Mouse (Mus musculus) forebrain, embryonic 10.5 days (tissue): ENCODE measurements around the gene Cracr2a. TPM values are rescaled to one million over a fixed set of nuclear protein-coding genes. Genes with fewer than 3 reads are reported as not detected.
A peak's percentile ranks its signal among the peaks of the same experiment; 100 is the strongest.

Source experiments
- DNase-seq: peaks from one replicate; pipeline ENCODE4 v3.0.0-alpha.2; 2017; ENCODE audit warnings: low spot score; ENCODE audit errors: extremely low spot score
- H3K27ac ChIP-seq: fragments of 300-500 bp; sonication (generic); 2 replicates; pipeline ENCODE4 v1.5.1; 2016; ENCODE audit warnings: mild to moderate bottlenecking
- H3K27me3 ChIP-seq: fragments of 300-500 bp; sonication (generic); 2 replicates; pipeline ENCODE4 v1.6.1; 2016; ENCODE audit warnings: mild to moderate bottlenecking; ENCODE audit not compliant: poor library complexity, severe bottlenecking
- H3K36me3 ChIP-seq: fragments of 300-500 bp; sonication (generic); replicated peaks from 2 replicates; pipeline ENCODE4 v1.6.1; 2016; ENCODE audit warnings: mild to moderate bottlenecking, moderate library complexity
- H3K4me1 ChIP-seq: fragments of 300-500 bp; sonication (generic); 2 replicates; pipeline ENCODE4 v1.6.1; 2016
- H3K4me3 ChIP-seq: fragments of 300-500 bp; sonication (generic); 2 replicates; pipeline ENCODE4 v1.5.1; 2016; ENCODE audit warnings: mild to moderate bottlenecking, moderate library complexity
- H3K9me3 ChIP-seq: fragments of 300-500 bp; sonication (generic); 2 replicates; pipeline ENCODE4 v1.6.1; 2016; ENCODE audit warnings: mild to moderate bottlenecking, moderate library complexity
- WGBS: fragments of 180-500 bp; shearing (Covaris S2); methylation state at CpG from one replicate; pipeline ENCODE4 v1.1.7; 2016; 5-methylcytosine and 5-hydroxymethylcytosine counted together
- polyA plus RNA-seq: library from polyadenylated mRNA; unstranded; fragments of >200 nt; fragmentation: Nextera tagmentation; extraction: Ambion mirVana; gene quantifications from 2 replicates; pipeline ENCODE4 v1.2.1, GENCODE M21; 2016

Gene Cracr2a
- polyA plus RNA-seq, 1 experiment from 2014 or later: 0.73 TPM

DNA sequence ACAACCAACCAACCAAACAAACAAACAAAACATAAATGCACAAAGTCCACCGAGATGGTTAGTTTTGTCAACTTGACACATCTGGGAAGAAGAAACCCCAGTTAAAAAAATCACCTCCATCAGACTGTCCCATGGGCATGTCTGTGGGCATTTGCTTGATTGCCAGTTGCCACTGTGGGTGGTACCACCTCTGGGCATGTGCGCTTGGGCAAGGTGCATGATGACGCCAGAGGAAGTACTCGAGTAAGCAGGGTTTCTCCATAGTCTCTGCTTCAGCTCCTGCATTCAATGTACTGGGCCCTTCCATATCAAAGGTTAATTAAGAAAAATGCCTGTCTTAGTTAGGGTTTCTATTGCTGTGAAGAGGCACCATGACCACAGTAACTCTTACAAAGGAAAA lies 21.9 kb upstream of the Cracr2a start:
- WGBS: 94% methylated on average over 4 of the region's 4 CpGs
- peaks cover 26% of the 10 kb centered on the region for H3K27me3 ChIP-seq
- H3K4me1 ChIP-seq: 0 out of 2 replicates have a peak, but pooled peaks cover 5% of the 10 kb centered on the region

DNA sequence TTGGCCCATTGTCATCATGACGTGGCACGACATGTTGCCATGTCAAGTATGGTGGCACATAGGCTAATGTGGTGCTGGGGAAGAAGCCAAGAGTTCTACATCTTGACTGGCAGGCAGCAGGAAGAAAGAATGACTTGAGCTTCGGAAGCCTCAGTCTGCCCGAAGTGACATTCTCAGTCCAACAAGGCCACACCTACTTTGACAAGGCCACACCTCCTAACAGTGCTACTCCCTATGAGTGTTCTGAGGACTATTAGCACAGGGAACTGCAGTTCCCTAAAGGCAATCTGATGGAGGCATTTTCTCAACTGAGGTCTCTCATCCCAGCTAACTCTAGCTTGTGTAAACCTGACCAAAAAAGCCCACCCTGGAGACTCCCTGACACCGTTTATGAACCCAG lies 21.5 kb upstream of the Cracr2a start:
- 76% methylated on average over 5 of the region's 5 CpGs for WGBS
- H3K4me3 ChIP-seq: no peak overlapping the region
- DNase-seq: no peak
- H3K9me3 ChIP-seq: no peaks in the 10 kb centered on the region
- H3K27ac ChIP-seq: no peak overlapping the region
- H3K27me3 ChIP-seq: peaks cover 26% of the 10 kb centered on the region
- H3K36me3 ChIP-seq: no peaks in the 10 kb centered on the region
- H3K4me1 ChIP-seq: 0 out of 2 replicates have a peak, but pooled peaks cover 5% of the 10 kb centered on the region

More for the DNA sequence above, 21.9 kb upstream of the Cracr2a start:
- Histone ChIP-seq H3K27ac (no peak overlapping the region), H3K36me3 (no peaks in the 10 kb centered on the region), H3K9me3 (no peaks in the 10 kb centered on the region), H3K4me3 (no peak overlapping the region)
- DNase-seq: no peak

DNA sequence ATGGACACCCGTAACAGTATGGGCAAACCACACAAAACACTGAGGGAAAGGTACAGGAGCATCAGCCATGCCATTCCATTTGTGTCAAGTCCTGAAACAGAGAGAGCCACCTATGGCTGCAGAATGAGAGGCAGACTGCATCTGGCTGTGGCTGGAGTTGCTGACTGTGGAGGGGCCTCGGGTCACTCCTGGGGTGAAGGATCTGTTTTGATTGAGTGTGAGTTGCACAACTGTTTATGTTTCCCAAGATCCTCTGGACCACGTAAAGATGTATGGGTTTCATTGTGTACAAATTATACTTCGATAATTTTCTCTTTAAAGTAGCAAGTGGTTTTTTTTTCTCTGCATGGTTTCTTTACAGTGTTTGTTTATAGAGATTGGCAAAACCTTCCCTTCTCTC lies 20.6 kb upstream of the Cracr2a start:
- Histone ChIP-seq H3K4me3 (no peak overlapping the region), H3K9me3 (no peaks in the 10 kb centered on the region), H3K27ac (no peak overlapping the region), H3K4me1 (0 out of 2 replicates have a peak, but pooled peaks cover 5% of the 10 kb centered on the region), H3K36me3 (no peaks in the 10 kb centered on the region), H3K27me3 (peaks cover 31% of the 10 kb centered on the region)
- no peak for DNase-seq
- WGBS: 80% methylated on average over 4 of the region's 4 CpGs

DNA sequence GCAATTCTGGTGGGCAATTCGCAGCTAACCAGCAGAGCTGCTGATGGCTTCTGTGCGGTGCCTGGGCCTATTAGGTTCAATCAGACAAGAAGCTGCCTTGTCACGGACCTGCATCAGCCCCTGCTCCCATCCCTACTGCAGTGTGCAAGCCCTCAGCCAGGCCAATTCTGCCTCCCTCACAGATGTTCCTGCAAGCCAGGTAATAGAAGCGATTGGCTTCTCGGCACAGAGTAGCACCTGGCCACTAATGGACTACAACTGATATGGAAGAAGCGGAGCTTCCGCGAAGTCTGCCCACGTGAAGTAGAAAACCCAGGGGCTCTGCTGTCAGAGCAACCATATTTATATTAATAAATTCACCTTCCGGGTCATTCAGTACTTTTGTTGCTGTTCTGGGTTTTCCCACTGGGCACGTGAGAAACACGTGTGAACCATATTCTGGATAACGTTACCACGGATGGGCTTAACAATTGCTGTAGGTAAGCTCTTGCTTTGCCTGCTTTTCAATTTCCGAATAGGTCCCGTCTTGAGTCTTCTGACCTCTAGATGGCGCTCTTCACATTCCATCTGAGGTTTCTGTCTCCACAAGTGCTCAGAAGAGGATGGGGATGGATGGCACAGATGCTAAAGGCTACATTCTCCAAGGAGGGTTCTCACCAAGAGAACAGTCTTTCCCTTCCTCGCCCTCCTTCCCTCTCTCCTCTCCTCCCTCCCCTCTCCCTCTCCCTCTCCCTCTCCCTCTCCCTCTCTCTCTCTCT lies 19.3 kb upstream of the Cracr2a start:
- no peaks in the 10 kb centered on the region for H3K36me3 ChIP-seq
- H3K4me1 ChIP-seq: 0 out of 2 replicates have a peak, but pooled peaks cover 5% of the 10 kb centered on the region

DNA sequence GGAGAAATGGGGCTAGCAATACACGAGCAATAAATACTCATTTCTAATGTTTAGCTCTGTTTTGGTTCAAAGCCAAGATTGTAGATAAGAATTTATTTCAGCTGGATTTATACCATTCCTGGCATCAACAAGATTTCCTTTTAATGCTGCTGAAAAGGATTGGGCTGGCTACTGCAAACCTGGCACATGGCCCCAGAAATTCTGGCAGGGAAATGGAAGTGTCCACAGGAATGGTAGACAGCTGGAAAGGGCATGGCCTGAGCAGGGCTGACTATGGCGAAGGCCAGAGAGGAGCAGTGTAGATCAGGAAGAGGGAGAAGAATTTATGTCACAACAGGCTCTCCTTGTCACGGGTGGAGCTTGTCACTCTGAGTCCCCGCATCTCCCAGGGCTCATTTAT lies 14.5 kb upstream of the Cracr2a start:
- WGBS: 88% methylated on average over 4 of the region's 4 CpGs
- no peak overlapping the region for H3K27ac ChIP-seq
- H3K36me3 ChIP-seq: no peaks in the 10 kb centered on the region
- H3K27me3 ChIP-seq: peaks cover 22% of the 10 kb centered on the region
- no peak overlapping the region for H3K4me3 ChIP-seq
- H3K4me1 ChIP-seq: 0 out of 2 replicates have a peak, but pooled peaks cover 5% of the 10 kb centered on the region
- no peak for DNase-seq
- no peaks in the 10 kb centered on the region for H3K9me3 ChIP-seq

More for the DNA sequence above, 19.3 kb upstream of the Cracr2a start:
- no peak overlapping the region for H3K27ac ChIP-seq
- peaks cover 31% of the 10 kb centered on the region for H3K27me3 ChIP-seq
- H3K9me3 ChIP-seq: no peaks in the 10 kb centered on the region
- WGBS: 42% methylated on average over 18 of the region's 18 CpGs
- no peak overlapping the region for H3K4me3 ChIP-seq
- peak; percentile 64 for DNase-seq

DNA sequence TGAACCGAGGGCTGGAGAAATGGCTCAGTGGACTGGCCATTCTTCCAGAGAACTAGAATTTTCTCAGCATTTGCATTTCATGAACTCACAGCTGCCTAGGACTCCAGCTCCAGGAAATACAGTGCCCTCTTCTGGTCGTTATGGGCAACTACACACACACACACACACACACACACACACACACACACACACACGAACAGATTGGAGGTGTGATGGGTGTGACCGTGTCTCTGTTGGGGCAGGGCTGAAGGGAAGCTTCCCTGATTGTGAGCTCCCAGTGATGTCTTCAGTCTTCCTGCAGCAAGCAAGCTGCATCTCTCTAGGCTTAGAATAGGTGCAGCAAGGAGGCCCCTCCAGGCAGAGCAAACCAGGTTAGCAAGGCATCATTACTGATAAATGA lies 8.2 kb upstream of the Cracr2a start:
- H3K4me1 ChIP-seq: no peaks in the 10 kb centered on the region
- H3K9me3 ChIP-seq: peaks cover 6% of the 10 kb centered on the region; the same call in 1 of the 2 replicates
- no peaks in the 10 kb centered on the region for H3K27me3 ChIP-seq
- H3K4me3 ChIP-seq: no peak overlapping the region
- no peak for DNase-seq
- H3K36me3 ChIP-seq: no peaks in the 10 kb centered on the region
- no peak overlapping the region for H3K27ac ChIP-seq
- WGBS: 88% methylated on average over 4 of the region's 4 CpGs

DNA sequence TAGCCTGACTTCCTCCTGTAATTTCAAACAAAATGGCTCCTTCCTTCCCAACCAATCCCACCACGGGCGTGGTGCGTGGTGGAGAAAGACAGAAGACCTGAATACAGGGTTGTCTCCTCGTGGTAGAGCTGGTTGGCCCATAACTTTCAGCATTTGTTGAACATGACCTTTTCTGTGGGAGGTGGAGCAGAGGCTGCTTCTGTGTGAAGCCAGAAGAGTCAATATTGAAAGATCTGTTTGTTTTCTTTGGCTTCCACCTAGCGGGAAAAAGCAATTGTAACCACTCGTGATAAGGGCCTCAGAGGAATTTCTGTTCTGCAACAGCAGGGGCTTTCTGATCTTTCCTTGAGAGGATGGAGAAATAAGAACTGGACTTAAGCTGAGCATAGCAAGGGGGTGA lies 5.6 kb upstream of the Cracr2a start:
- Histone ChIP-seq H3K9me3 (peaks cover 6% of the 10 kb centered on the region; the same call in 1 of the 2 replicates), H3K4me3 (no peak overlapping the region), H3K27me3 (peaks cover 8% of the 10 kb centered on the region), H3K36me3 (no peaks in the 10 kb centered on the region), H3K27ac (no peak overlapping the region), H3K4me1 (peaks cover 2% of the 10 kb centered on the region)
- WGBS: 85% methylated on average over 6 of the region's 6 CpGs
- DNase-seq: no peak

DNA sequence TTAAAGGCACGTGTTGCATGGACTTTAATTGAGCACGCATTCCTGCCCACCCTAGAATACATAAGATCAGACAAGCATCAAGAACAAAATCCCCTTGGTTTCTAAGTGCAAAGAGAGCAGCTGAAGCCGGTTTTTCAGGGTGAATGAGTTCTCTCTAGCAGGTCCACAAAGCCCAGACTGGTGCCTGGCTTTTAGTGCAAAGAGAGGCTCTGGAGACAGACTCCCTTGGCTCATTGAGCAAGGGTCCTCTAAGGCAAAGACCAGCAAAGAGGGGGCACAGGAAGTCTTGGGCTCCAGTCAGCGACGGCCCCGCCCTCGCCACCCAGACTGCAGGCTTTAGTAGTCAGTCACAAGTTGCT lies 287 bp upstream of the Cracr2a start:
- WGBS: 6% methylated on average over 7 of the region's 7 CpGs
- no peak for DNase-seq
- H3K9me3 ChIP-seq: no peaks in the 10 kb centered on the region
- peak overlapping the region; percentile 55 for H3K4me3 ChIP-seq
- H3K27me3 ChIP-seq: peaks cover 10% of the 10 kb centered on the region
- H3K27ac ChIP-seq: peak overlapping the region; percentile 74
- H3K36me3 ChIP-seq: no peaks in the 10 kb centered on the region
- peaks cover 17% of the 10 kb centered on the region for H3K4me1 ChIP-seq

DNA sequence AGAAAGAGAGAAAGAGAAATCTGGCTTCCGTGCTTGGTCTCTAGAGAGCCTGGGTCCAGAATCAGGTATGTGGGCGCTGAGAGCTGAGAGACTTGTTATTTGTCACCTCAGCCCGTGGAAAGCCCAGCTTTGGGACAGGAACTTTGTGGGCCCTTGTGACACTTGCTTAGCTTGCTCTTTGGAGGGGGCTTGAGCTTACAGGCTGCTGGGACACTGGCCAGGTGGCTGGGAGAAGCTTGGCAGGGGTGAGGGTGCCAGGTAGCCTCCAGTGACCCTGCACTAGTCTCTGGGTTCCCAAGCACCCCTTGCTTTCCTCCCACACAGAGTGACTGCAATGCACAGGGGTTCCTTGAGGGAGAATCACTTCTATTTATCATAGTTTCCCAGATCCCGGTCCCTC lies 2.4 kb downstream of the Cracr2a start:
- WGBS: 87% methylated on average over 4 of the region's 4 CpGs
- H3K4me3 ChIP-seq: no peak overlapping the region

DNA sequence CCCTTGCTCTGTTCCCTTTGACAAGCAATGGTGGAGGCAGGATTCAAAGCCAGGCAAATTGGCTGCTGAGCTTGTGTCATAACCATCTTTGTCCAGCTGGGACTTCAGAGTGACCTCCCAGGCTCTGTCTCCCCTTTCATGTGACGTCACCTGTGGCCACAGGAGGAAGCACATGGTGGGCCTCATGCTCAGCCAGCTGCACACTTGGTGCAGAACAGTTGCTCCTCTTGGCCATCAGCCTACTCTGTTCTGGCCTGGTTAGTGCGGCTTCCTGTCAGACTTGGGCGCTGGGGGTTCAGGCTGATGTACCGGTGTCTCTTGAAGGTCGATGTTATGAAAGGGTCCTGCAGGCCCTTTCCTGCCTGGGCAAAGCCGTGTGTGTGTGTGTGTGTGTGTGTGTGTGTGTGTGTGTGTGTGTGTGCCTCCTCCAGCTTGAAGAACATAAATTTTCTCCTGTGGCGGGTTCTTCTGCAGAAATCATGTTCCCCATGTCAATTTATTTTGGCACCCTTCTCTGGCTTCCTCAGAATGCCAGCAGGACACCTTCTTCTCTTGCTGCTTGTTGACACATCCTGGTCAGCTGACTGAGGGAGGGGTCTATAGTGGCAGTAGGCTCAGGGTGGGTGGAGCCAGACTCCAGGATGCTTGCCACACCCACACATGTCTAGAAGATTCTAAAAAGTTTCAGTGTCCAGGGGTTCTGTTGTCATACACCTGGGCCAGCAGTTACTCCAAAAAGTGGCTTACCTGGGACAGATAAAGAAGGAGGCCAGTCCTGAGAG lies 5.0 kb downstream of the Cracr2a start:
- no peaks in the 10 kb centered on the region for H3K27me3 ChIP-seq
- peaks cover 9% of the 10 kb centered on the region for H3K4me1 ChIP-seq
- no peaks in the 10 kb centered on the region for H3K9me3 ChIP-seq
- DNase-seq: no peak
- no peak overlapping the region for H3K27ac ChIP-seq
- 84% methylated on average over 7 of the region's 7 CpGs for WGBS
- no peak overlapping the region for H3K4me3 ChIP-seq
- H3K36me3 ChIP-seq: no peaks in the 10 kb centered on the region

More for the DNA sequence above, 2.4 kb downstream of the Cracr2a start:
- DNase-seq: no peak
- Histone ChIP-seq H3K9me3 (no peaks in the 10 kb centered on the region), H3K27me3 (peaks cover 10% of the 10 kb centered on the region), H3K27ac (no peak overlapping the region), H3K4me1 (peaks cover 17% of the 10 kb centered on the region), H3K36me3 (no peaks in the 10 kb centered on the region)

DNA sequence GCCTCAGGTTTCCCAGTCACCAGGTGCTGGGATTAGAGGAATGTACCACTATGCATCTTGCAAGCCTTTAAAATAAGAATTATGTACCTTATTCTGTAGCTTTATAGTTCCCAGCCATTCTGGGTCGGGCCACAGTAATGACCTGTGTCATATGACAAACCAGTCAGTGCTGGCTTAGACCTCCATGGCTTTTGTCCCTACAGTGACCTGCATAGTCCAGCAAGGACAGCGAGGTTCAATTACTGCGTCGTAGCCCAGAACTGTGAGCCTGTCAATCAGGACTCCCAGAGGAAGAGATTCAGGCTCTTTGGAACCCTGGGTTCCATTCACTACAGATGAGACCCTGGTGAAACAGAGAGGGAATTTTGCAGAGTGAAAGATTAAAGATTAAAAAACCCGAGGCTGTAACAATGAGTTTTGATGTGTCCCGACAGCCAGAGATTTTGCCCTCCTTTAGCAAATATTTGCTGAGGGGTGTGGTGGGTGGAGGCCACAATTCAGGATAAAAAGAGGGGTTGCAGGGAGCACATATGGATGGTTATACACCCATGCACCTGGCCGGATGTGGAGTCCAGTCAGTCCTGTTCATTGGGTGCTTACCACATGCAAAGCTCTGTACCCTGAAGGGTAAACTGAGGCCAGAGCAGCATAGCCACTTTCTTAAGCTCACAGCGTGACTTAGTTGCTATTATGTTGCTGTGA lies 10.9 kb downstream of the Cracr2a start:
- DNase-seq: no peak
- H3K4me3 ChIP-seq: no peak overlapping the region
- 77% methylated on average over 8 of the region's 8 CpGs for WGBS

DNA sequence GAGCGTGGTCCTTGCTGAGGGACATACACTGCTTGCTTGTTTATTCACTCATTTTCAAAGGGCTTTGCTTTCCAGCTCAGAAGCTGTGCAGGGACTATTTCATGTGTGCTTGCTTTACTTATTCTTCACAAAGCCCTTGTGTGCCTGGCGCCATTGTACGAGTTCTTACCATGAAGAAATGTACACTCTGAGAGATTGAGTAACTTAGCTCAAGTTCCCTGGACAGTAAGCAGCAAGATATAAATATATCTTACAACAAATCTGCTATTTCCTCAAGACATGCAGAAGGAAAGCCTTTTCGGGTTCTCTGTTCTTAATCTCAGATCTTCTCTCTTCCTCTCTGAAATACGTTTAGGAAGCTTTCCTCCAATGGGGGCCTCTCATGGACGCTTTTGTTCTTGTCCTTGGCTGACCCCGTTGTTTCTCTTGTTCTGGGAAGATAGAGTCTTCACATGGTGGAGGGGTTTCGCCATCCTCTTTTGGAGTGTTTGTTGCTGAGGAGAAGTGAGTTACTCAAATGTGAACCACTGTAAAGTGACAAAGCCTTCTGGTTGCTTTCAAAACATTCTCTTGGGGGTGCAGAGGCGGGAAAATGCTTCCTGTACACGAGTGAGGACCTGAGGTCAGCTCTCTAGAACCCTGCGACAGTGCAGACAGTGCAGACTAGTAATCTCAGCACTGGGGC lies 12.8 kb downstream of the Cracr2a start:
- no peaks in the 10 kb centered on the region for H3K9me3 ChIP-seq
- no peaks in the 10 kb centered on the region for H3K36me3 ChIP-seq
- H3K4me3 ChIP-seq: no peak overlapping the region
- DNase-seq: no peak
- 86% methylated on average over 11 of the region's 11 CpGs for WGBS
- H3K27me3 ChIP-seq: no peaks in the 10 kb centered on the region
- H3K27ac ChIP-seq: no peak overlapping the region
- H3K4me1 ChIP-seq: peaks cover 8% of the 10 kb centered on the region

More for the DNA sequence above, 10.9 kb downstream of the Cracr2a start:
- no peaks in the 10 kb centered on the region for H3K27me3 ChIP-seq
- H3K27ac ChIP-seq: no peak overlapping the region
- H3K9me3 ChIP-seq: no peaks in the 10 kb centered on the region
- H3K36me3 ChIP-seq: no peaks in the 10 kb centered on the region
- H3K4me1 ChIP-seq: peaks cover 8% of the 10 kb centered on the region
